Mouse (Mus musculus) 416B (cell line): ENCODE data around the gene Efcab11.
A peak's percentile ranks its signal among the peaks of the same experiment; 100 is the strongest.

Experiments used
- DNase-seq: peaks from one replicate; pipeline ENCODE4 v3.0.0; 2011; ENCODE audit warnings: low read depth

Gene Efcab11

DNA sequence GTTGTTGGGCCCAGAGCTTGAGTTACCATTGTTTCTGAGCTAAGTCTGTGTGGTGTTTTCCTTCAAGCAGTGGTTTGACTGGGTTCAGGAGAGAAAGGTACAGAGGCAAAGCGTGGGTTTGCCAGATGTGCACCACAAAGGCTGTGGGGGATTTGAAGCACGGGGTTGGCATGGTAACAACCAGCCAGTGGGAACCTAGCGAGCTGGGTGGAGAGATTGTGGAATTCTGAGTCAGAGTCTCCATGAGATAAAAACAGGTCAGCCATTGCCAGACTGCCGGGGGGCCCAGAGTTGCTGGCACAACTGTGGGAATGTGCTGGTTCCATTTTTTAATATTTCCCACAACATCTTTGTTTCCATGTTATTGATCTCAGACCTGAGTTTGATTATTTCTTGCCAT lies 202.6 kb downstream of the Efcab11 start:
- DNase-seq, result no peak

DNA sequence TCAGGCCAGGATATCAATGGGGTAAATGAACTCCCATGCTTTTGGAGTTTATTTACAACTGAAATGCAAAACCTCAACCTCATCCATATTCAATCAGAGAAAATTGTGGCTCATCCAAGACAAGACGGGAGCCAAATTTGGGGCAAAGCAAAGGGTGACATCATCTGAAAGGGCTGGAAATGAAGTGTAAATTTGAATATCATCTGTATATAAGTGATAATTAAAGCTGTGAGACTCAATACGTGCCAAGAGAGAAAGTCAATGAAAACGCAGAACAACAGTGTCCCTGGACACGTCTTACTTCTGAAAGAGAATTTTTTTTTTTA lies 212.4 kb downstream of the Efcab11 start:
- no peak for DNase-seq

DNA sequence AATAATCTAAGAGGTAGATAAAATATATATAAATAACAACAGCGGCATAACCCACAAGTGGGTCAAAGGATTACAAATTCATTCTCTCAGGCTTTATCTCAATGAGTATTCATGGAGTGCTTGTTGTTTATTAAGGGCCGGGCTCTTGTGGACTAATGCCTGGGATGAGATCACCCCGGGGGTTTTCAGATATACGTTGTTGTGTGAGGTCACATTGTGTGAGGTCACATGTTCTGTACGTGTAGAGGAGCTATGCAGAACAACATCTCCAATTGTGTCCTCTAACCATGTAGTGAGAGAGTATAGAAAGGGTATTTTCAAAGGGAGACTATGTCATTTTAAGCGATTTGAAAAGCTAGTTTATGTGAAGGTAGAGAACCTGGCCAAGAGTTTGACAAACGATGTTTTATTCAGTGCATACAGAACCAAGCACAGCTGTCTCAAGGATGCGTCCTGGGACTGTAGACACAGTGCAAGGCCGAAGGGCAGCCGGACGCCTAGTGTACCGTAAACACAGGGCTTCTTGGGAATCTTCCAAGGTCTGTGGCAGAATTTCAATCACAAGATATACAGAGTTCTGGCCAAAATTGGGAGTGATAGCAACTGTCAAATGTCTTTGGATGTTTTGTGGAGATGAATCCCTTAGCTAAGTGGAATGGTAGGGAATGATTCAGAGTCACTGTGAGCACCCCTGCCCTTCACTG lies 212.9 kb downstream of the Efcab11 start:
- DNase-seq, result no peak

DNA sequence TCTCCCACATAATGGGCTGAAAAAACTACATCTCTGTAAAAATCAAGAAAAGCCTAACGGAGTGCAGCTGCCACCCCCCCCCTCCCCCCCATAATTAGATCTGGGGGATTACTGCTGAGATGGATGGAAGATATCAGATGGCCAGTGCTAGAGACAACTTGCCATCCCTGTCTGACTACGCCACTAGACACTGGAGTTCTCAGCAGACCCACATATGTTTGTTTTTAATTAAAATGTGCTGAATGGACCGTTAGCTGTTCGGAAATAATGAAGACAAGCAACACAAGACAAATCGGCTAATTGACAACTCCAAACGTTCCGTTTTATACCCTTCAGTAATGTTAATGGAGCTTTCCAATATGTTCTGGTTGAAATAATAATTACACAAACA lies 213.5 kb downstream of the Efcab11 start:
- DNase-seq, result no peak

DNA sequence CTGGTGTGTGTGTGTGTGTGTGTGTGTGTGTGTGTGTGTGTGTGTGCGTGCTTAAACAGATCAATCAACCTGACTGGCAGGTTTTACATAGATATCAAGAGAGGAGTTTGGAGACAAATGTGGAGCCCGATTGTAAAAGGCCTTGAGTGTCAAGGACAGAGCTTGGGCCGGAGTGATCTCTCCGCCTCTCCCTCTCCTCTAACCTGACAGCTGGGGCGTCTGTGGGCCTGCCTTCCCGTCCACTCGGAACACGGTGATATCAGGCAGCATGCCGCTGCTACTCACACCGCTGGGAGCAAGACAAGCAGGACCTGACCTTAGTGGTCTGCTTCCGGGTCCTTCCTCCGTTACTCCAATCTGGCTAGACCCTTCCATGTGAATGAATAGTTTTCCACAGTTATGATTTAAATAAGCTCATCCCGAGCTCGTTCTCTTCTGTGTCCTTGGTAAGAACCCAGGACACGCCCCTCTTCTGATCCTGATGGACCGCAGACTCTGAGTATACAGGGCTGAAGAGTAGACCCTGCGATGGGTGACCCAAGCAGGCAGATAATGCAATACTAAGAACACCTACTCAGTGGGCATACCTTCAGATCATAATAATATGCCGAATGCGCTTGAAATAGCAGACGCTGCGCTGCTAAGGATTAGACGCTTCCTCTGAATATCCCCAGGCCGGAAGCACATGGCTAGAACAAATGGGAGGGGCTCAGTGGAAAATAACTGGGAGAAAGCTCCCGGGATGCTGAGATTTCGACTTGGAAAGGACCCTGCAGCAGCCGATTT lies 214.1 kb downstream of the Efcab11 start:
- DNase-seq, result no peak

DNA sequence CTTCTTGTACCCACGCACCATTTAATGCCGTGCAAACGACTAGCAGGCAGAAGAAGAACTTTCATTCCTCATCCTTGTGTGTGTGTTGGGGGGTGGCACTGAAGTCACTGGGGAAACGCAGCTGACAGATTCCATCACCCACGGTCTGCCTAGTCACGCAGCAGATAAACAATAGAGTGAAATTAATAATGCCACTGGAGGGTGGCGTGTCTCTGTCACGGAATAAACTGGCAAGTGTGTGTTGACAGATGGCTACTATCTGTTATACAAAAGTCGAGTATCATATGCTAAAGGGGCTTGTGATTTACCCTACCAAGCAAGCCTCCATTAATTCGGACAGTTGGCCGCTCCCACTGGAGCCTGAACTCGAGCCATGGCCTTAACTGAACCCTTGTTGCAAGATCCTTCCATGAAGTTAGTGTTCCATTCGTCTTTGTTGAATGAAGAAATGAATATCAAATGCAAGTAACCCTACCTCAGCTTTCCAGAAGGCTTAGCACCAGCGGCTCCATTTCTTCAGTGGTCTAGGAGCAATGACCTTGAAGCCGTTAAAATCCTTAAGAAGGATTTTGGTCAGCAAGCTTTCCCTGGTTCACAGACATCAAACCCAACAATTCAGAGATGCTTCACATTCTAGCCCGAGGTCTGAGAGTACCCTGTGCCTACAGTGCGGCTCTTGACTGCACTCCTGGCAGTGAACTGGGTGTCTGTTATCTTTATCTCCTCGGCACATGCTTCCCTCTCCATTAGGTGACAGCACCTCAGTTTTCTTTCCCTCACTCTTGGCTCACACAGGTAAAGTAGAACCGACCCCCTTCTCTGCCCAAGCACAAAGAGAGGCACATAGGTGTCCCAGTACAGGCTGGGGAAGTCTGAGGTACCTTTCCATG lies 229.0 kb downstream of the Efcab11 start:
- DNase-seq, result no peak

DNA sequence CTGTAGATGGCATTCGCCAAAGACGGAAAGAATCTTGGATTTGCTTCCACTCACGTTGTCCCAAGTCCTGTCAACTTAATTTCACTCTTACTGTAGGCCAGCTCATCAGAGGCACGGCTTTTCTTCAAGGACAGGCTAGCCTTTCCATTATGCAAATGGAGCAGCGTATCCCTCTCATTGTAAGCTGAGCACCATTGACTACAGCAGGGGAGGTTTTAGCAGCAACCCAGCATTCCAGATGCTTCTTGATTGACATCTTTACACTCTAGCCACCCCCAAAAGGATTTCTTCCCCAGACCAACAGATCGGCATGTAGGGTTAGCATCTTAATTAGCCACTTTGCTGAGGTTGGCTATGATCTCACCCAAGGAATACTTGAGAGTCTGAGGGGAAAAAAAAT lies 231.8 kb downstream of the Efcab11 start:
- no peak for DNase-seq

DNA sequence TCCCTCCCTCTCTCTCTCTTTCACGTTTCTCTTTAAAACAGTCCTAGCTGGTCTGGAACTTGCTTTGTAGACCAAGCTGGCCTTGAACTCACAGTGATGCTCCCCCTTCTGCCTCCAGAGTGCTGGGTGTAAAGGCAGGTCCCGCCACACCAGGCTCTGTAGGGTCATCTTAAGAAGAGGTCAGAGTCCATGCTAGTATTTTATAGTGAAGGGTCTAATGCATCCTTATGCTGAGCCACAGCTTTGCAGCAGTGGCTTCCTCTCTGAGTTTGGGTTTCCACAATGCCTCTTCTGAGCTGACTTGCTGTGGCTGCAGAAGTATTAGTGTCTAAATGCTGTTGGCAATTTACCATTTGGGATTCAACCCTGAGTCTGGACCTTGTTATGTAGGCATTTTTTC lies 234.5 kb downstream of the Efcab11 start:
- DNase-seq, result no peak

DNA sequence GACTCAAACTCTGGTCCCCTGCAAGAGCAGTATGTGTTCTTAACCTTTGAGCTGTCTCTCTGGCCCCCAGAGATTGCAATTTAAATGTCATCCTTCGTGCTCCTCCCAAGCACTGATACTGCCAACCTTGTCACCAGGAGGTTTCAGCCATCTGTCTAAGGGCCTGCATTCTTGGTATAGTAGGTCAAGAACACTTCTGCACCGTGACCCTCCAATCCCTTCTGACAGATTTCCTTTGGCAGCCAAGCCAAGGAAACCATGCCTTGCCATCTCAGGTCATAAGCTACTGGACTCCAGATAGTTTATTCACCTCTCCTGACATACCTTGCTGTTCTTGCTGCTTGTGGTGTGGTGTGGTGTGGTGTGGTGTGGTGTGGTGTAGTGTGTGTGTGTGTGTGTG lies 235.5 kb downstream of the Efcab11 start:
- no peak for DNase-seq

DNA sequence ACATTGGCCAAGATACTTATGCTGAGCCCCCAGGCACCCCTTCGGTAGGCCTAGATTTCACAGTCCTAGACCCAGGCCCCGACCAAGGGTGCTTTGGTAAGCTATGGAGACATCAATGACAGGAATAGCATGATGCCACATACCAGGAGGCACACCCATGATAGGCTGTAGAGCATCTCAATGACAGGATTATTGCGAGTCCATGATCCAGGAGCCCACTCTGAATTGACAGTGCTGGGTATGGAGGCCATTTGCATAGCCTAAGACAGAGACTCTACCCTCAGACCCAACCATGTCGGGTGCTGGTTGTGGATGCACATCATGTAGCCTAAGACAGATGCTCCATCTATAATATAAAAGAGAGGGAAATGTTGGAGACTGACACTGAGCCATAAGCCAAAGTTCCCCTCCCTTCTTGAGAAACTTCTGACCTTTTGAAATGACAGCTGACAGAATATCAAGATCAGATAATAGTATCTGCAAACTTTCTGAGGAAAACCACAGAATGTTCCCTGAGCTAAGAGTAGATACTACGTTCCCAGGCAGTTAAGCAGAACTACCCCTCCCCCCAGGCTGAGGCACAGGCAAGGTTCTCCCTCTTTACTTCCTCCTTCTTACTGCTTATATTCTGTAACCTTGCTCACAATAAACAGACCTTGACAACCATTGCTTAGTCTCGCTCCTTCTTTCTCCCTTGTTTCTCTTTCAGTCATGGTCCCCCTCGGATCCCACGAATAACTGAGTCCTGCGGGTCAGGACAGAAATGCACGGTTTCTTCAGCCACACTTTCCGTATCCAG lies 237.5 kb downstream of the Efcab11 start:
- DNase-seq, result peak; percentile 85

DNA sequence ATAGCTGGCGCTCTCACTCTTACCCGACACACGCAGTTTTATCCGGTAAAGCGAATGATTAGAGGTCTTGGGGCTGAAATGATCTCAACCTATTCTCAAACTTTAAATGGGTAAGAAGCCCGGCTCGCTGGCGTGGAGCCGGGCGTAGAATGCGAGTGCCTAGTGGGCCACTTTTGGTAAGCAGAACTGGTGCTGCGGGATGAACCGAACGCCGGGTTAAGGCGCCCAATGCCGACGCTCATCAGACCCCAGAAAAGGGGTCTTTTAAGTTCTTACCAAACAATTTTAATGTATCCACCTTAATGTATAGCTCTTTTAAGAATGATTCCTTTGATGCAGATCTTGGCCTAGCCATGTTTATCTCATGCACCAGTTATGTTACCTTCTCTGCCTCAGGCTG lies 238.8 kb downstream of the Efcab11 start:
- DNase-seq, result no peak

DNA sequence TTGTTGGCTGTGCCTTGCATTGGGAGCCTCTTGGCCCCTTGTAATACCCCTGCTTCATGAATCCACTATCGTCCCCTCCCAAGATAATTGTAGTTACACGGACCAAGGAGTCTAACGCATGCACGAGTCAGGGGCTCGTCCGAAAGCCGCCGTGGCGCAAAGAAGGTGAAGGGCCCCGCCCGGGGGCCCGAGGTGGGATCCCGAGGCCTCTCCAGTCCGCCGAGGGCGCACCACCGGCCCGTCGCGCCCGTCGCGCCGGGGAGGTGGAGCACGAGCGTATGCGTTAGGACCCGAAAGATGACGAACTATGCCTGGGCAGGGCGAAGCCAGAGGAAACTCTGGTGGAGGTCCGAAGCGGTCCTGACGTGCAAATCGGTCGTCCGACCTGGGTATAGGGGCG lies 239.3 kb downstream of the Efcab11 start:
- DNase-seq, result no peak
